Mouse (Mus musculus) kidney, adult 10 weeks (tissue): ENCODE measurements around the gene Nsun6. TPM values are rescaled to one million over a fixed set of nuclear protein-coding genes. Genes with fewer than 3 reads are reported as not detected.

Experiments used
- polyA plus RNA-seq: library from polyadenylated mRNA; stranded (reverse); fragments of 350-450 nt; fragmentation: Illumina TruSeq; extraction: RNeasy Lipid Tissue Mini Kit (QIAGEN cat#74804); gene quantifications from one replicate; pipeline ENCODE4 v1.2.3, GENCODE M21; 2014; ENCODE audit warnings: low read depth, low replicate concordance

The Nsun6 gene
- 8.3 TPM for polyA plus RNA-seq

GRCm38 (mm10) chr2:15054945-15055637 is at the start of gene Nsun6:
TSS of gene Nsun6 (minus strand) at chr2:15055069.

GRCm38 (mm10) chr2:15049117-15049873 is 5.6 kb downstream of the Nsun6 start, which contains the start of gene Arl5b:
TSS of gene Arl5b (plus strand) at chr2:15049395.

Other genes starting within 250 kb of the Nsun6 start
- 40.7 TPM for gene Arl5b, start 5.7 kb downstream of the Nsun6 start, polyA plus RNA-seq